Mouse (Mus musculus): ENCODE results near the gene Zfp831. TPM values are rescaled to one million over a fixed set of nuclear protein-coding genes. Genes with fewer than 3 reads are reported as not detected.

Gene Zfp831
- total and polyA plus RNA-seq, 3 experiments = 1.4 to 4.1 TPM; not detected in 1

GRCm38 (mm10) chr2:174715938-174716337, 72.6 kb downstream of the Zfp831 start:
- H3K9me3 ChIP-seq (replicated peaks; ENCODE audit: insufficient read depth, low read length) = no peaks in the 10 kb centered on the region; the same call in 1 of the 2 replicates
- H3K36me3 ChIP-seq (ENCODE audit: control insufficient read depth in 1 of 2, insufficient read depth in 2 of 2, low read length in 2 of 2) = peaks cover 0 to 6% of the 10 kb centered on the region in 2 experiments; a peak in 1 of 4 replicates
- H3K27me3 ChIP-seq (ENCODE audit: control insufficient read depth in 1 of 2, insufficient read depth in 2 of 2, low read length in 2 of 2) = no peaks in the 10 kb centered on the region
- H3K79me2 ChIP-seq (ENCODE audit: control insufficient read depth, insufficient read depth, low read length, poor library complexity) = no peaks in the 10 kb centered on the region
- H3K4me1 ChIP-seq (ENCODE audit: control insufficient read depth in 1 of 2, insufficient read depth in 2 of 2, low read length in 2 of 2) = peaks cover 0 to 8% of the 10 kb centered on the region in 2 experiments; a peak in 2 of 4 replicates
- no peak for TF ChIP-seq CHD1 (IDR thresholded peaks at IDR 0.05; ENCODE audit: low read depth, low read length)
- peak; percentile 58; the same call in 1 of the 2 replicates for TF ChIP-seq POLR2AphosphoS5 (IDR thresholded peaks at IDR 0.05; ENCODE audit: borderline replicate concordance, low read depth, low read length)
- no peak for TF ChIP-seq ZMIZ1 (IDR thresholded peaks at IDR 0.05; ENCODE audit: low read depth, low read length)
- no peak for TF ChIP-seq MXI1 (IDR thresholded peaks at IDR 0.05; ENCODE audit: low read depth, low read length)
- no peak overlapping the region for H3K9ac ChIP-seq (ENCODE audit: control insufficient read depth, low read depth, low read length, poor library complexity, severe bottlenecking)
- no peak for DNase-seq (ENCODE audit: low read depth, low spot score)
- no peak overlapping the region for H3K4me3 ChIP-seq (ENCODE audit: control insufficient read depth in 1 of 2, insufficient read depth in 1 of 2, low read depth in 2 of 2, low read length in 2 of 2)
- no peak overlapping the region for H3K27ac ChIP-seq (ENCODE audit: control insufficient read depth, low read depth, low read length)

GRCm38 (mm10) chr2:174717857-174718256, 74.5 kb downstream of the Zfp831 start:
- Histone ChIP-seq H3K9ac (ENCODE audit: control insufficient read depth, low read depth, low read length, poor library complexity, severe bottlenecking) (no peak overlapping the region), H3K4me3 (ENCODE audit: control insufficient read depth in 1 of 2, insufficient read depth in 1 of 2, low read depth in 2 of 2, low read length in 2 of 2) (no peak overlapping the region; a peak in 1 of 4 replicates), H3K4me1 (ENCODE audit: control insufficient read depth in 1 of 2, insufficient read depth in 2 of 2, low read length in 2 of 2) (peaks cover 0 to 8% of the 10 kb centered on the region in 2 experiments; a peak in 2 of 4 replicates), H3K27ac (ENCODE audit: control insufficient read depth, low read depth, low read length) (no peak overlapping the region), H3K36me3 (ENCODE audit: control insufficient read depth in 1 of 2, insufficient read depth in 2 of 2, low read length in 2 of 2) (peaks cover 0 to 6% of the 10 kb centered on the region in 2 experiments; a peak in 1 of 4 replicates), H3K9me3 (replicated peaks; ENCODE audit: insufficient read depth, low read length) (no peaks in the 10 kb centered on the region; the same call in 1 of the 2 replicates), H3K79me2 (ENCODE audit: control insufficient read depth, insufficient read depth, low read length, poor library complexity) (no peaks in the 10 kb centered on the region), H3K27me3 (ENCODE audit: control insufficient read depth in 1 of 2, insufficient read depth in 2 of 2, low read length in 2 of 2) (no peaks in the 10 kb centered on the region)
- peak; percentile 27 for DNase-seq (ENCODE audit: low read depth, low spot score)
- no peak for TF ChIP-seq RAD21 (IDR thresholded peaks at IDR 0.05; ENCODE audit: low read depth, low read length)
- peak; percentile 33; the same call in 1 of the 2 replicates for TF ChIP-seq TCF12 (IDR thresholded peaks at IDR 0.05; ENCODE audit: low read depth, low read length)
- TF ChIP-seq ZNF384 (IDR thresholded peaks at IDR 0.05; ENCODE audit: low read depth, low read length) = peak; percentile 67

GRCm38 (mm10) chr2:174727114-174727823, 83.9 kb downstream of the Zfp831 start:
- Histone ChIP-seq H3K27me3 (ENCODE audit: control insufficient read depth in 1 of 2, insufficient read depth in 2 of 2, low read length in 2 of 2) (no peaks in the 10 kb centered on the region), H3K4me3 (ENCODE audit: control insufficient read depth in 1 of 2, insufficient read depth in 1 of 2, low read depth in 2 of 2, low read length in 2 of 2) (no peak overlapping the region), H3K36me3 (ENCODE audit: control insufficient read depth in 1 of 2, insufficient read depth in 2 of 2, low read length in 2 of 2) (no peaks in the 10 kb centered on the region), H3K9ac (ENCODE audit: control insufficient read depth, low read depth, low read length, poor library complexity, severe bottlenecking) (no peak overlapping the region), H3K79me2 (ENCODE audit: control insufficient read depth, insufficient read depth, low read length, poor library complexity) (no peaks in the 10 kb centered on the region), H3K9me3 (replicated peaks; ENCODE audit: insufficient read depth, low read length) (no peaks in the 10 kb centered on the region), H3K27ac (ENCODE audit: control insufficient read depth, low read depth, low read length) (no peak overlapping the region), H3K4me1 (ENCODE audit: control insufficient read depth in 1 of 2, insufficient read depth in 2 of 2, low read length in 2 of 2) (no peaks in the 10 kb centered on the region)
- DNase-seq (ENCODE audit: low read depth, low spot score) = no peak
- TF ChIP-seq JUND (IDR thresholded peaks at IDR 0.05; ENCODE audit: low read depth, low read length) = no peak
- no peak for TF ChIP-seq TAL1 (IDR thresholded peaks at IDR 0.05; ENCODE audit: low read length)
- no peak for TF ChIP-seq GABPA (IDR thresholded peaks at IDR 0.05; ENCODE audit: low read depth, low read length)
- no peak for TF ChIP-seq SMC3 (IDR thresholded peaks at IDR 0.05; ENCODE audit: low read depth, low read length)
- TF ChIP-seq ZMIZ1 (IDR thresholded peaks at IDR 0.05; ENCODE audit: low read depth, low read length) = no peak
- no peak for TF ChIP-seq NRF1 (IDR thresholded peaks at IDR 0.05; ENCODE audit: insufficient read depth, low read depth, low read length, poor library complexity, severe bottlenecking)
- TF ChIP-seq CHD1 (IDR thresholded peaks at IDR 0.05; ENCODE audit: low read depth, low read length) = no peak
- no peak for TF ChIP-seq MYC (IDR thresholded peaks at IDR 0.05; ENCODE audit: low read depth, low read length)
- TF ChIP-seq POLR2A (IDR thresholded peaks at IDR 0.05; ENCODE audit: control insufficient read depth in 1 of 2, insufficient read depth in 1 of 2, low read depth in 1 of 2, low read length in 2 of 2, poor library complexity in 1 of 2) = no peak
- TF ChIP-seq RCOR1 (IDR thresholded peaks at IDR 0.05; ENCODE audit: low read depth, low read length) = no peak
